Mouse (Mus musculus) forebrain, embryonic 16.5 days (tissue): ENCODE data around the gene Tom1l2. TPM values are rescaled to one million over a fixed set of nuclear protein-coding genes. Genes with fewer than 3 reads are reported as not detected.

ENCODE experiments used
- ATAC-seq: fragments of 200-750 bp; cut with Nextera tagmentation; 2 replicates; pipeline ENCODE4 v1.8.0; 2017; ENCODE audit warnings: mild to moderate bottlenecking, moderate library complexity
- H3K27ac ChIP-seq: fragments of 300-500 bp; sonication (generic); 2 replicates; pipeline ENCODE4 v1.5.1; 2014; ENCODE audit warnings: low read length, control low read depth
- H3K27me3 ChIP-seq: fragments of 300-500 bp; sonication (generic); replicated peaks from 2 replicates; pipeline ENCODE4 v1.6.1; 2014; ENCODE audit warnings: low read length; ENCODE audit not compliant: control insufficient read depth, insufficient read depth
- H3K36me3 ChIP-seq: fragments of 300-500 bp; sonication (generic); 2 replicates; pipeline ENCODE4 v1.6.1; 2014; ENCODE audit not compliant: control insufficient read depth, insufficient read depth
- H3K4me1 ChIP-seq: fragments of 300-500 bp; sonication (generic); replicated peaks from 2 replicates; pipeline ENCODE4 v1.6.1; 2014; ENCODE audit warnings: low read length; ENCODE audit not compliant: control insufficient read depth, insufficient read depth
- H3K4me2 ChIP-seq: fragments of 300-500 bp; sonication (generic); 2 replicates; pipeline ENCODE4 v1.6.1; 2014; ENCODE audit warnings: mild to moderate bottlenecking, low read length, control low read depth
- H3K4me3 ChIP-seq: fragments of 300-500 bp; sonication (generic); replicated peaks from 2 replicates; pipeline ENCODE4 v1.5.1; 2014; ENCODE audit warnings: mild to moderate bottlenecking, low read length, control low read depth
- H3K9ac ChIP-seq: fragments of 300-500 bp; sonication (generic); replicated peaks from 2 replicates; pipeline ENCODE4 v1.6.1; 2014; ENCODE audit warnings: low read depth, low read length, control low read depth
- H3K9me3 ChIP-seq: fragments of 300-500 bp; sonication (generic); 2 replicates; pipeline ENCODE4 v1.6.1; 2016; ENCODE audit warnings: low read length; ENCODE audit not compliant: control insufficient read depth
- WGBS: fragments of 180-500 bp; shearing (Covaris S2); extraction: QIAGEN DNeasy Blood & Tissue Kit; methylation state at CpG from one replicate; pipeline ENCODE4 v1.1.7; 2014; 5-methylcytosine and 5-hydroxymethylcytosine counted together
- polyA plus RNA-seq: library from polyadenylated mRNA; unstranded; fragments of >200 nt; fragmentation: Nextera tagmentation; extraction: Ambion mirVana; gene quantifications from 2 replicates; pipeline ENCODE4 v1.2.1, GENCODE M21; 2015

Gene Tom1l2
- polyA plus RNA-seq, 1 experiment from 2014 or later = 62.0 TPM

GRCm38 (mm10) chr11:60190055-60190641 is 162.6 kb downstream of the Tom1l2 start:
- Histone ChIP-seq H3K27me3 (no peaks in the 10 kb centered on the region), H3K9ac (no peak overlapping the region), H3K27ac (no peak overlapping the region), H3K4me1 (peaks cover 21% of the 10 kb centered on the region), H3K4me3 (no peak overlapping the region), H3K4me2 (no peak overlapping the region), H3K36me3 (peaks cover 35% of the 10 kb centered on the region), H3K9me3 (peaks cover 5% of the 10 kb centered on the region)
- 92% methylated on average over 17 of the region's 17 CpGs for WGBS
- no peak for ATAC-seq

GRCm38 (mm10) chr11:60189501-60190040 is 163.1 kb downstream of the Tom1l2 start:
- no peak for ATAC-seq
- no peaks in the 10 kb centered on the region for H3K27me3 ChIP-seq
- 85% methylated on average over 21 of the region's 21 CpGs for WGBS
- no peak overlapping the region for H3K4me2 ChIP-seq
- no peak overlapping the region for H3K27ac ChIP-seq
- H3K9ac ChIP-seq = no peak overlapping the region
- peaks cover 27% of the 10 kb centered on the region for H3K4me1 ChIP-seq
- H3K9me3 ChIP-seq = no peaks in the 10 kb centered on the region
- peaks cover 29% of the 10 kb centered on the region for H3K36me3 ChIP-seq
- no peak overlapping the region for H3K4me3 ChIP-seq

DNA sequence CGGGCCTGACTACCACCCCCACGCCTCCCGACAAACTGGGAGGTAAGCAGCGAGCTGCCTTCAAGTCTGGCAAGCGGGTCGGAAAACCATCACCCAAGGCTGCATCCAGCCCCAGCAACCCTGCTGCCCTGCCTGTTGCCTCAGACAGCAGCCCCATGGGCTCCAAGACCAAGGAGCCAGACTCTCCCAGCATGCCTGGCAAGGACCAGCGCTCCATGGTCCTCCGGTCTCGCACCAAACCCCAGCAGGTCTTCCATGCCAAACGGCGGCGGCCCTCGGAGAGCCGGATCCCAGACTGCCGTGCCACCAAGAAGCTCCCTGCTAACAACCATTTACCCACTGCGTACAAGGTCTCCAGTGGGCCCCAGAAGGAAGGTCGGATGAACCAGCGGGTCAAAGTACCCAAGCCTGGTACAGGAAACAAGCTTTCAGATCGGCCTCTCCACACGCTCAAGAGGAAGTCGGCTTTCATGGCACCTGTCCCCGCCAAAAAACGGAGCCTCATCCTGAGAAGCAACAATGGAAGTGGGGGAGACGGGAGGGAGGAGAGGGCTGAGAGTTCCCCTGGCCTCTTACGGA is 164.3 kb downstream of the Tom1l2 start:
- H3K4me2 ChIP-seq = no peak overlapping the region
- no peak overlapping the region for H3K27ac ChIP-seq
- WGBS = 89% methylated on average over 25 of the region's 25 CpGs
- no peak for ATAC-seq
- H3K36me3 ChIP-seq = peaks cover 22% of the 10 kb centered on the region
- H3K27me3 ChIP-seq = no peaks in the 10 kb centered on the region
- H3K4me1 ChIP-seq = peaks cover 35% of the 10 kb centered on the region
- H3K9me3 ChIP-seq = no peaks in the 10 kb centered on the region
- no peak overlapping the region for H3K9ac ChIP-seq
- no peak overlapping the region for H3K4me3 ChIP-seq

DNA sequence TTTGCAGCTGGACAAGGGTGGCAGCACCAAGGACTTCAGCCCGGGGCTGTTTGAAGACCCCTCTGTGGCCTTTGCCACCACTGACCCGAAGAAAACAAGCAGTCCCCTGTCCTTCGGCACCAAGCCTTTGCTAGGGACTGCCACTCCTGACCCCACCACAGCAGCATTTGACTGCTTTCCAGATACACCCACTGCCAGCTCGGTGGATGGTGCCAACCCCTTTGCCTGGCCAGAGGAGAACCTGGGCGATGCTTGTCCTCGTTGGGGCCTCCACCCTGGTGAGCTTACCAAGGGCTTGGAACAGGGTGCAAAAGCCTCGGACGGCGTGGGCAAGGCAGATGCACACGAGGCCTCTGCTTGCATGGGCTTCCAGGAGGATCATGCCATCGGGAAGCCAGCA is 165.6 kb downstream of the Tom1l2 start:
- Histone ChIP-seq H3K27ac (no peak overlapping the region), H3K9me3 (no peaks in the 10 kb centered on the region), H3K36me3 (peaks cover 22% of the 10 kb centered on the region), H3K27me3 (no peaks in the 10 kb centered on the region), H3K4me3 (no peak overlapping the region), H3K4me1 (peaks cover 45% of the 10 kb centered on the region), H3K4me2 (no peak overlapping the region), H3K9ac (no peak overlapping the region)
- no peak for ATAC-seq
- 86% methylated on average over 11 of the region's 11 CpGs for WGBS

GRCm38 (mm10) chr11:60185396-60186231 is 167.1 kb downstream of the Tom1l2 start:
- no peak overlapping the region for H3K4me2 ChIP-seq
- no peaks in the 10 kb centered on the region for H3K27me3 ChIP-seq
- no peaks in the 10 kb centered on the region for H3K9me3 ChIP-seq
- no peak overlapping the region for H3K4me3 ChIP-seq
- H3K9ac ChIP-seq = peak overlapping the region; percentile 24
- peaks cover 60% of the 10 kb centered on the region for H3K4me1 ChIP-seq
- ATAC-seq = peak; percentile 56
- H3K36me3 ChIP-seq = peaks cover 18% of the 10 kb centered on the region
- H3K27ac ChIP-seq = peak overlapping the region; percentile 64
- 65% methylated on average over 20 of the region's 20 CpGs for WGBS

GRCm38 (mm10) chr11:60184346-60185325 is 168.1 kb downstream of the Tom1l2 start:
- WGBS = 34% methylated on average over 22 of the region's 22 CpGs
- Histone ChIP-seq H3K36me3 (peaks cover 11% of the 10 kb centered on the region; the same call in 1 of the 2 replicates), H3K27me3 (no peaks in the 10 kb centered on the region), H3K4me1 (peaks cover 62% of the 10 kb centered on the region), H3K9me3 (no peaks in the 10 kb centered on the region), H3K4me3 (no peak overlapping the region), H3K27ac (peak overlapping the region; percentile 64), H3K9ac (peak overlapping the region; percentile 24), H3K4me2 (peak overlapping the region; percentile 4; the same call in 1 of the 2 replicates)
- peak; percentile 30 for ATAC-seq

DNA sequence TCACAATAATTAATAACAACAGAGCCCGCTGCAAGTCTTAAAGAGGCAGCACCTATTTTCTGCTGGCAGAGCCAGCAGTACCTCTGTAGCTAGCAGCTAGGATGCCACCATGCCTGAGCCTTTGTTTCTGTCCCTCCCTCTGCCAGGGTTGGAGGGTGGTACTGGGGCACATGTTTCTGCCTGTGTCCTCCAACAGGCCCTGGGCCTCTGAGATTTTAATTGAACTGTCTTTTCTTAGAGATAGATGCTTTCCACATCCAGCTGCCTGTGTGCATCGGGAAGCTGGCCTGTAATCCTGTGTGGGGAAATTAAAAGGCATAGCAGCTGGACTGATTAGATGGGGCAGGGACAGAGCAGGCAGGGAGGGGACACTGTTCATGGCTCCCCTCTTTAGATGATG is 170.0 kb downstream of the Tom1l2 start:
- ATAC-seq = no peak
- Histone ChIP-seq H3K4me3 (no peak overlapping the region), H3K36me3 (peaks cover 3% of the 10 kb centered on the region; the same call in 1 of the 2 replicates), H3K27me3 (no peaks in the 10 kb centered on the region), H3K9ac (peak overlapping the region; percentile 39), H3K4me1 (peaks cover 77% of the 10 kb centered on the region), H3K4me2 (peak overlapping the region; percentile 9; the same call in 1 of the 2 replicates), H3K27ac (peak overlapping the region; percentile 64), H3K9me3 (no peaks in the 10 kb centered on the region)
- 16% methylated on average over 2 of the region's 2 CpGs for WGBS

DNA sequence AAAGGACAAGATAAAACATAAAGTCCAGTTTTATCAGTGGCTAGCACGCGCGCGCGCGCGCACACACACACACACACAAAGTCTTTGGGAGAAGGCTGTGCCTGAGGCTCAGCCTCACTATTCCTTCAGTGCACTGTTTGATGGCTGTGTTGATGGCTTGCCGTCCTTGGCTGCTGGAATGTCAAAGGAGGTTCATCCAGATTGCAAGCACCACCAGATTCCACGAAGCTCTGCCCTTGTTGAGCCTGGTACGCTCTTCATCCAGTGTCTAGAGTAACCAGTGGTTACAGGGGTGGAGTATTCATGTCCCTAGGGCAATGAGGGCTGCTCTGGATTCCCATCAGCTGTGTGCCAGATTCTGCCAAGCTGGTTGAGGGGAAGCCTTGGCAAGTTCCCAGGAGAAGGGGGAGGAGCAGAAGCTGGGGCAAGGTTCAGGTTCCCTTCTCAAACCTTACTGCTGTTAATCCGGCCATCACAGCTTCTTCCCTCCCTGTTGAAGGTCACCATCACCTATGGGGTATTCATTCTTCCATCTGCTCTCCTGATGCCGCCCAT is 170.5 kb downstream of the Tom1l2 start:
- Histone ChIP-seq H3K9me3 (no peaks in the 10 kb centered on the region), H3K4me3 (no peak overlapping the region), H3K27me3 (no peaks in the 10 kb centered on the region), H3K9ac (no peak overlapping the region), H3K4me2 (peak overlapping the region; percentile 9; the same call in 1 of the 2 replicates), H3K36me3 (peaks cover 3% of the 10 kb centered on the region; the same call in 1 of the 2 replicates), H3K4me1 (peaks cover 83% of the 10 kb centered on the region), H3K27ac (peak overlapping the region; percentile 64)
- no peak for ATAC-seq
- WGBS = 67% methylated on average over 12 of the region's 12 CpGs
